Mouse (Mus musculus) limb, embryonic 11.5 days (tissue): ENCODE measurements around the gene Rinl. TPM values are rescaled to one million over a fixed set of nuclear protein-coding genes. Genes with fewer than 3 reads are reported as not detected.

Experiments used
- ATAC-seq: fragments of 200-750 bp; cut with Nextera tagmentation; 2 replicates; pipeline ENCODE4 v1.8.0; 2017; ENCODE audit warnings: low read depth; ENCODE audit not compliant: insufficient number of reproducible peaks, low FRiP score, low TSS enrichment
- DNase-seq: peaks from one replicate; pipeline ENCODE4 v3.0.0-alpha.2; 2015; ENCODE audit warnings: low spot score
- H3K27ac ChIP-seq: fragments of 300-500 bp; sonication (generic); replicated peaks from 2 replicates; pipeline ENCODE4 v1.5.1; 2014; ENCODE audit warnings: low read depth, mild to moderate bottlenecking, low read length
- H3K27me3 ChIP-seq: fragments of 300-500 bp; sonication (generic); 2 replicates; pipeline ENCODE4 v1.6.1; 2014; ENCODE audit warnings: mild to moderate bottlenecking, low read length, mixed read lengths; ENCODE audit not compliant: control insufficient read depth, insufficient read depth
- H3K36me3 ChIP-seq: fragments of 300-500 bp; sonication (generic); 2 replicates; pipeline ENCODE4 v1.6.1; 2014; ENCODE audit warnings: mild to moderate bottlenecking, low read length, moderate library complexity, mixed read lengths; ENCODE audit not compliant: control insufficient read depth, insufficient read depth
- H3K4me1 ChIP-seq: fragments of 300-500 bp; sonication (generic); 2 replicates; pipeline ENCODE4 v1.6.1; 2014; ENCODE audit warnings: low read length, mixed read lengths; ENCODE audit not compliant: control insufficient read depth, insufficient read depth
- H3K4me2 ChIP-seq: fragments of 300-500 bp; sonication (generic); 2 replicates; pipeline ENCODE4 v1.6.1; 2014; ENCODE audit warnings: low read depth, mild to moderate bottlenecking, moderate library complexity; ENCODE audit not compliant: severe bottlenecking
- H3K4me3 ChIP-seq: fragments of 300-500 bp; sonication (generic); 2 replicates; pipeline ENCODE4 v1.5.1; 2014; ENCODE audit warnings: low read depth, low read length
- H3K9ac ChIP-seq: fragments of 300-500 bp; sonication (generic); 2 replicates; pipeline ENCODE4 v1.6.1; 2014; ENCODE audit warnings: mild to moderate bottlenecking, low read length
- H3K9me3 ChIP-seq: fragments of 300-500 bp; sonication (generic); 2 replicates; pipeline ENCODE4 v1.6.1; 2016; ENCODE audit warnings: low read length; ENCODE audit not compliant: control insufficient read depth
- WGBS: fragments of 180-500 bp; shearing (Covaris S2); extraction: QIAGEN DNeasy Blood & Tissue Kit; methylation state at CpG from one replicate; pipeline ENCODE4 v1.1.7; 2014; 5-methylcytosine and 5-hydroxymethylcytosine counted together
- polyA plus RNA-seq: library from polyadenylated mRNA; unstranded; fragments of >200 nt; fragmentation: Nextera tagmentation; extraction: Ambion mirVana; gene quantifications from 2 replicates; pipeline ENCODE4 v1.2.1, GENCODE M21; 2014

The Rinl gene
- polyA plus RNA-seq, 1 experiment from 2014 or later = 3.2 TPM

DNA sequence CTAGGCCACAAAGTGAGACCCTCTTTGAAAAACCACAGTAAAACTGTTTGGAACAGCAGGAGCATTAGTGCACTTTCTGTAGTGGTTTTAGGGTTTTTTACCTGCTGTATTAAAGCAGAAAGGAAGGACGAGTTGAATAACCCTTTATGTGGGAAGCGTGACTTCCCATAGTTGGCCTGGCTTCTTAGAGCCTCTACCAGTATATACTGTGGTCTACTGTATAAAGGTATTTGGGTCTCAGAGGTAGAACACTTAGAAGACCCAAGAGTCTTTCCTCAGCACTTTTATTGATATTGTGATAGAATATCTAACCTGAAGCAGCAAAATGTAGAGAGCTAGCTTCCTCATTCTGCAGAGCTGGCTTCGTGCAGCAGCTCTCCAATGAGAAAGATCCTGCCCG is 30.8 kb downstream of the Rinl start:
- Histone ChIP-seq H3K9me3 (no peaks in the 10 kb centered on the region), H3K9ac (no peak overlapping the region), H3K27ac (no peak overlapping the region), H3K4me2 (no peak overlapping the region), H3K27me3 (no peaks in the 10 kb centered on the region), H3K4me1 (peaks cover 3% of the 10 kb centered on the region; the same call in 1 of the 2 replicates), H3K36me3 (peaks cover 67% of the 10 kb centered on the region), H3K4me3 (no peak overlapping the region)
- ATAC-seq (no peak), DNase-seq (no peak)
- WGBS = 89% methylated on average over 4 of the region's 4 CpGs

DNA sequence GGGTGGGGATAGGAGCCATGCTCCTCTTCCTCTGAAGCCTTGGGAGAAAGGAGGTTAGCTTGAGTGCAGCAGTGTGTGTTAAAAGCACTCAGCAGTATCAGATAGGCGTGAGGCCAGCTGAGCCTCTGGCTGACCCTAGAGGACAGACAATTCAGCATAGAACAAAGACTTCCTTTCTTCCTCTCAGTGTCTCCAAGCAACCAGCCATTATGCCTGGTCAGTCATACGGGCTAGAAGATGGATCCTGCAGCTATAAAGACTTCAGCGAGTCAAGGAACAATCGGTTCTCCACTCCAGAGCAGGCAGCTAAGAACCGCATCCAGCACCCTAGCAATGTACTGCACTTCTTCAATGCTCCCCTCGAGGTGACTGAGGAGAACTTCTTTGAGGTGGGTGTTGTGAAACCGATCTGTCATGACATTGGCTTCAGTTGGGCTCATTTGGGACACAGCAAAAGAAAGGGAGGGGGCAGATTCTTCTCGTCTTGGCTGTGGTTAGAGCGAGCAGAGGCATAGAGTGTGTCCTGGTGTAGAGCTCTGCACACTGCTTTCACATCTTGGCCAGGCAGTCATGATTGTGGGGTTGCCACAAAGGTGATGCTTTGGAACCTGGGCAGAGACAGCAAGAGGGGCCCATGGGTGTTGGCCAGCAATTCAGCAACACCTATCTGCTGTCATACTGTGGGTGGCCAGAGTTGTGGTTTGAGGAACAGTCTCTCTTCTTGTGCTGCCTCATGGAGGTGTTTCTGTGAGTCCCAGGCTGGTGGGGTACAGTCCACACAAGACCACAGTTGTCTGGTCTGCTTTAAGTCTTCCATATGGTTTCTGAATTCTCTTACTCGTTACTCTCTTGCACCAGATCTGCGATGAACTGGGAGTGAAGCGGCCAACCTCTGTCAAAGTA is 31.8 kb downstream of the Rinl start:
- peaks cover 5% of the 10 kb centered on the region; the same call in 1 of the 2 replicates for H3K4me1 ChIP-seq
- no peak overlapping the region for H3K9ac ChIP-seq
- no peak for ATAC-seq
- no peaks in the 10 kb centered on the region for H3K9me3 ChIP-seq
- WGBS = 85% methylated on average over 12 of the region's 12 CpGs
- H3K4me2 ChIP-seq = no peak overlapping the region
- no peak for DNase-seq
- peaks cover 58% of the 10 kb centered on the region for H3K36me3 ChIP-seq
- no peaks in the 10 kb centered on the region for H3K27me3 ChIP-seq
- no peak overlapping the region for H3K27ac ChIP-seq
- no peak overlapping the region for H3K4me3 ChIP-seq

- H3K27me3 ChIP-seq = no peaks in the 10 kb centered on the region
- H3K27ac ChIP-seq = no peak overlapping the region
- 86% methylated on average over 10 of the region's 10 CpGs for WGBS
- no peaks in the 10 kb centered on the region for H3K9me3 ChIP-seq
- no peak overlapping the region for H3K4me2 ChIP-seq
- H3K36me3 ChIP-seq = peaks cover 51% of the 10 kb centered on the region
- peaks cover 6% of the 10 kb centered on the region for H3K4me1 ChIP-seq
- ATAC-seq (no peak), DNase-seq (no peak)
- no peak overlapping the region for H3K4me3 ChIP-seq
- H3K9ac ChIP-seq = no peak overlapping the region
These were observed 32.6 kb downstream of the Rinl start for GRCm38 (mm10) chr7:28821261-28821831.

- Histone ChIP-seq H3K4me3 (no peak overlapping the region), H3K27me3 (no peaks in the 10 kb centered on the region), H3K9me3 (no peaks in the 10 kb centered on the region), H3K36me3 (peaks cover 40% of the 10 kb centered on the region), H3K4me1 (peaks cover 6% of the 10 kb centered on the region), H3K4me2 (no peak overlapping the region), H3K27ac (no peak overlapping the region), H3K9ac (no peak overlapping the region)
- ATAC-seq (no peak), DNase-seq (no peak)
- 88% methylated on average over 1 of the region's 1 CpGs for WGBS
These were observed 33.8 kb downstream of the Rinl start for GRCm38 (mm10) chr7:28822556-28822955.

GRCm38 (mm10) chr7:28822993-28823903 is 34.5 kb downstream of the Rinl start:
- no peak overlapping the region for H3K4me2 ChIP-seq
- DNase-seq (no peak), ATAC-seq (no peak)
- no peak overlapping the region for H3K4me3 ChIP-seq
- peaks cover 34% of the 10 kb centered on the region for H3K36me3 ChIP-seq
- peaks cover 6% of the 10 kb centered on the region for H3K4me1 ChIP-seq
- no peak overlapping the region for H3K27ac ChIP-seq
- H3K27me3 ChIP-seq = no peaks in the 10 kb centered on the region
- no peaks in the 10 kb centered on the region for H3K9me3 ChIP-seq
- no peak overlapping the region for H3K9ac ChIP-seq
- WGBS = 56% methylated on average over 10 of the region's 10 CpGs

DNA sequence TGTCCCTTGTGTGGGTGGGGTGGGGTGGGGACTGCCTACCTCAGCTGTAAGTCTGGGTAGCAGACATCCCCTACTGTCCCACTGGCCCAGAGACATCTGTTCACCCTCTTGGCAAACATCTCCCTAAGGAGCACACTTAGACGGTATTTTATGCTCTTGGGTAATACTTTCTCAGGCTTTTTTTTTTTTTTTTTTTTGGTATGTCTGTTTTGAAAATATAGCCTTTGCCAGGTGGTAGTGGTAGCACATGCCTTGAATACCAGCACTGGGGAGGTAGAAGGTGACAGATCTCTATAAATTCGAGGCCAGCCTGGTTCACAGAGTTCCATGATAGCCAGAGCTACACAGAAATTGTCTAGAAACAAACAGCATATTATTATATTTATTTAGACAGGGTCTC is 35.2 kb downstream of the Rinl start:
- H3K4me2 ChIP-seq = no peak overlapping the region
- no peaks in the 10 kb centered on the region for H3K9me3 ChIP-seq
- no peak overlapping the region for H3K9ac ChIP-seq
- H3K27ac ChIP-seq = no peak overlapping the region
- peaks cover 6% of the 10 kb centered on the region for H3K4me1 ChIP-seq
- ATAC-seq = no peak
- no peak overlapping the region for H3K4me3 ChIP-seq
- no peak for DNase-seq
- H3K27me3 ChIP-seq = no peaks in the 10 kb centered on the region
- H3K36me3 ChIP-seq = peaks cover 28% of the 10 kb centered on the region
- 52% methylated on average over 2 of the region's 2 CpGs for WGBS

DNA sequence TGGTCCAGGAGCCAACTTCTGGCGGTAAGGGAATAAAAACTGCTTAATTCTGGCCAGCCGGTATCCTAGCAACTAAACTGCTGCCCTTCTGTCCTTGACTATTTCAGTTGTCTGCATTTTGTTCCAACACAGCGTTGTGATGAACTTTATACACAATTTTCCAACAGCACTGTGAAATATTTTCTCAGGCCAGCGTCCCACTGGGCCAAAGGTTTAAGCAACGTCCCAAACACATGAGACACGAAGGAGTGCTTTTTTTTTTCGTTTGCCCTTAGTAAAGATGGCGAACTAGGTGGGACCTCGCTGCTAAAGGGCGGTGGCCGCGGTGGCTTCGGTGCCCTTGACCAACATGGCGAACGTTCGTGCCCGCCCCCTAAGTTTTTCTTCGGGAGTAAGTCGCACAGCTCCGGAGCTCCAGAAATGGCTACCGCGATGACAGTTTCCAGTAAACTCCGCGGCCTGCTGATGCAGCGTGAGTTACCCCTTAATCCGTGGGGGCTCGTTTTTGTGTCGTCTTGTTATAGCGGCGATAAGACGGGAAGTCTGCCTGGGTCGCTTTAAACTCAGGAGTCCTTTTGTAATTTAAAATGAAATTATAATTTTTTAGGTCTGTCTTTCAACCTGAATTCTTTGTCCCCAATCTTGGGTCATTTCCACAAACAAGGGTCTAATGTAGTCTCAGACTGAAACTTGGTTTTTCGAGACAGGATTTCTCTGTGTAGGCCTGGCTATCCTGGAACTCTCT is 36.3 kb downstream of the Rinl start, which contains the start of gene Ech1:
Gene Ech1, plus strand, starts transcription at position 277 of the 745 bp plus-strand sequence.
- Histone ChIP-seq H3K9me3 (no peaks in the 10 kb centered on the region; the same call in 1 of the 2 replicates), H3K4me2 (peak within 1 kb of the TSS; percentile 31), H3K27ac (peak within 1 kb of the TSS; percentile 76), H3K9ac (peak within 1 kb of the TSS; percentile 59), H3K27me3 (no peaks in the 10 kb centered on the region), H3K36me3 (peaks cover 24% of the 10 kb centered on the region), H3K4me1 (peaks cover 6% of the 10 kb centered on the region), H3K4me3 (peak within 1 kb of the TSS; percentile 32)
- DNase-seq (peak; percentile 92), ATAC-seq (peak; percentile 63; the same call in 1 of the 2 replicates)
- WGBS = 3% methylated on average over 33 of the region's 33 CpGs
